Mouse (Mus musculus) liver, postnatal 0 days (tissue): Measurements from ENCODE around the gene L3mbtl4.

Experiments used
- CTCF ChIP-seq: sonication (generic); IDR thresholded peaks from 2 replicates; pipeline ENCODE4 v1.5.1; 2016; ENCODE audit warnings: antibody characterized with exemption, low read depth
- EP300 ChIP-seq: IDR thresholded peaks from 2 replicates; pipeline ENCODE4 v1.6.1; 2016; ENCODE audit warnings: antibody characterized with exemption, low read depth, mild to moderate bottlenecking

GRCm38 (mm10) chr17:68711350-68711749 is 437.8 kb downstream of the L3mbtl4 start:
- TF ChIP-seq CTCF (no peak), EP300 (no peak)
